Mouse (Mus musculus) midbrain, postnatal 0 days (tissue): ENCODE measurements at regions not wholly inside any gene's neighbourhood (a gene's known extent, or its start where the extent isn't known, plus 50 kb on each side); places are given as distances from the start of the nearest gene placed in this dataset.

Experiments
- ATAC-seq: fragments of 200-750 bp; cut with Nextera tagmentation; 2 replicates; pipeline ENCODE4 v1.8.0; 2017; ENCODE audit warnings: moderate number of reproducible peaks, mild to moderate bottlenecking, moderate TSS enrichment, moderate library complexity; ENCODE audit not compliant: low FRiP score
- DNase-seq: peaks from one replicate; pipeline ENCODE4 v3.0.0-alpha.2; 2015; ENCODE audit warnings: low spot score
- H3K27ac ChIP-seq: fragments of 300-500 bp; sonication (generic); 2 replicates; pipeline ENCODE4 v1.5.1; 2014; ENCODE audit warnings: low read depth, mild to moderate bottlenecking, low read length, mixed read lengths
- H3K27me3 ChIP-seq: fragments of 300-500 bp; sonication (generic); 2 replicates; pipeline ENCODE4 v1.6.1; 2014; ENCODE audit warnings: low read length, control low read depth, mixed read lengths; ENCODE audit not compliant: insufficient read depth
- H3K36me3 ChIP-seq: fragments of 300-500 bp; sonication (generic); 2 replicates; pipeline ENCODE4 v1.6.1; 2014; ENCODE audit warnings: low read length, control low read depth, mixed read lengths; ENCODE audit not compliant: insufficient read depth
- H3K4me1 ChIP-seq: fragments of 300-500 bp; sonication (generic); 2 replicates; pipeline ENCODE4 v1.6.1; 2014; ENCODE audit warnings: mild to moderate bottlenecking, control low read depth, antibody characterized with exemption, low read length, mixed read lengths; ENCODE audit not compliant: insufficient read depth
- H3K4me2 ChIP-seq: fragments of 300-500 bp; sonication (generic); 2 replicates; pipeline ENCODE4 v1.6.1; 2014; ENCODE audit warnings: low read depth, mild to moderate bottlenecking, low read length, mixed read lengths; ENCODE audit not compliant: poor library complexity, severe bottlenecking
- H3K4me3 ChIP-seq: fragments of 300-500 bp; sonication (generic); 2 replicates; pipeline ENCODE4 v1.5.1; 2014; ENCODE audit warnings: low read depth, mild to moderate bottlenecking, low read length, moderate library complexity
- H3K9ac ChIP-seq: fragments of 300-500 bp; sonication (generic); replicated peaks from 2 replicates; pipeline ENCODE4 v1.6.1; 2014; ENCODE audit warnings: mild to moderate bottlenecking, low read length, moderate library complexity, mixed read lengths; ENCODE audit not compliant: poor library complexity, severe bottlenecking
- H3K9me3 ChIP-seq: fragments of 300-500 bp; sonication (generic); 2 replicates; pipeline ENCODE4 v1.6.1; 2016; ENCODE audit warnings: low read length, control low read depth
- CTCF ChIP-seq: IDR thresholded peaks from 2 replicates; pipeline ENCODE4 v1.5.1; 2016; ENCODE audit warnings: antibody characterized with exemption, mild to moderate bottlenecking
- WGBS: fragments of 180-500 bp; shearing (Covaris S2); extraction: QIAGEN DNeasy Blood & Tissue Kit; methylation state at CpG from one replicate; pipeline ENCODE4 v1.1.7; 2014; 5-methylcytosine and 5-hydroxymethylcytosine counted together

DNA sequence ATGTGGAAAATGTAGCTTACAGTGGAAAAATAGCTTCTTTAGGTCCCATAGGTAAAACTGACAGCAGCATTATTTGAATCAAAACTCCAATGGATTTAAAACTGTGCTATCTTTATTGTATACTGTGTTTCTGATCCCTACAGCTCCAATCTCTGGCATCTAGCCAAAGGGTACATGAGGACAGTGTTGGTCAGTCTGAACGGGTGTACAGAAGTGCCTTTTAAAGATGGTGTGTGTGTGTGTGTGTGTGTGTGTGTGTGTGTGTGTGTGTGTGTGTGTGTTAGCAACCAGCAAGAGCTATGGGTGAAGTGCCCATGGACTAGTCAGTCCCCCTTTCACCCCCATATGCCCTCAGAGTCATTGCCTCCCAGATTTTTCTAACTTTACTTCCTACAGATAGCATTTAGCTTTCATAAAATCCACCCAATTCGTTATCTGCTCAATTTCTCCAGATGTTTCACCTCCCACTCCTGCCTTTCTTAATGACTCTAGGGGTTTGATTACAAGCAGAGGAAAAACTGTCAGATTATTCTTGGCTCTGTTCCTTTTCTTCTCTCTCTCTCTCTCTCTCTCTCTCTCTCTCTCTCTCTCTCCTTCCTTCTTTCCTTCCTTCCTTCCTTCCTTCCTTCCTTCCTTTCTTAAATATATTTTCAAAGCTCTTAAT, 404.8 kb downstream of the Inhba start:
- no peaks in the 10 kb centered on the region for H3K9me3 ChIP-seq
- 51% methylated on average over 2 of the region's 2 CpGs for WGBS
- no peaks in the 10 kb centered on the region for H3K27me3 ChIP-seq
- H3K27ac ChIP-seq = no peak overlapping the region
- no peak for DNase-seq
- no peak overlapping the region for H3K9ac ChIP-seq
- H3K4me1 ChIP-seq = no peaks in the 10 kb centered on the region
- H3K4me3 ChIP-seq = no peak overlapping the region
- ATAC-seq = no peak
- H3K4me2 ChIP-seq = no peak overlapping the region
- no peak for TF ChIP-seq CTCF
- no peaks in the 10 kb centered on the region for H3K36me3 ChIP-seq

DNA sequence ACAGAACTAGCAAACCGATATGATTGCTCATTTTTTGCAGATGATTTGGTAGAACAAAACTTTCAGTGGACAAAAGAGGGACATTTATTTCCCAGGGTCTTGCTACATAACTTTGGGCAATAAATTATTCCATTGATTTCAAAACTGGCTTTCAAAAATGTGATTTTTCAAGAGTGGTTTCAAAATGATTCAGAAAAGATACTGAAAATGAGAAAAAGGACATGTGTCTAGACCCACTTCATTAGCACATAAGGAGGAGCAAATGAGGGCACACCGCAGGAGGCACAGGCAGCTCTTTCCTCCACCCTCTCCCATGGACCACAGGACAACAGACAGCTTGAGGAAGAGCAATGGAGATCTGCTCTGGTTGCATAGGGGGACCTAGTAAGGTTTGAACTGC, 412.5 kb downstream of the Inhba start:
- Histone ChIP-seq H3K9ac (no peak overlapping the region), H3K27ac (no peak overlapping the region), H3K27me3 (no peaks in the 10 kb centered on the region), H3K4me2 (no peak overlapping the region), H3K9me3 (no peaks in the 10 kb centered on the region), H3K4me1 (no peaks in the 10 kb centered on the region), H3K4me3 (no peak overlapping the region), H3K36me3 (no peaks in the 10 kb centered on the region)
- TF ChIP-seq CTCF = no peak
- DNase-seq (no peak), ATAC-seq (no peak)
- 87% methylated on average over 2 of the region's 2 CpGs for WGBS

GRCm38 (mm10) chr13:16435436-16435835, 423.8 kb downstream of the Inhba start:
- no peaks in the 10 kb centered on the region for H3K27me3 ChIP-seq
- H3K36me3 ChIP-seq = no peaks in the 10 kb centered on the region
- no peak overlapping the region for H3K9ac ChIP-seq
- no peaks in the 10 kb centered on the region for H3K9me3 ChIP-seq
- WGBS = 84% methylated on average over 2 of the region's 2 CpGs
- H3K27ac ChIP-seq = no peak overlapping the region
- no peaks in the 10 kb centered on the region for H3K4me1 ChIP-seq
- no peak for TF ChIP-seq CTCF
- ATAC-seq = no peak
- DNase-seq = peak; percentile 1
- H3K4me2 ChIP-seq = no peak overlapping the region
- no peak overlapping the region for H3K4me3 ChIP-seq

DNA sequence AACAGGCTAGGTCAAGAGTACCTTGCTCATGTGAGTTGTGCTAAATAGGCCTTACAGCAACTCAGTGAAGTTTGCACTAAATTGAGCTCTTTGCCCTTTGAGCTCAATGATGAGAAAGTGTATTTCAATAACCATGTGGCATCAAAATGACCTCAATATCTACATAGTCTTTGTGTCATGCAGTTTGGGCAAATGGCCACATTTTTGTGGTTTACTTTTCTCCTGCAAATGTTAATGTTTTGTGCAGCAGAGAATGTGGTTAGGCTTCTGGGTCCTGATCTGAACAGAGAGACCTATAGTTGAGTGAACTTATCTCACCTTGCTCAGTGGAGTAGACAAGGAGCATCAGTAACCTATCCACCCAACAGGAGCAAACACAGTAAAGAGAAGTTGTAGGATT, 441.6 kb downstream of the Inhba start:
- Histone ChIP-seq H3K4me2 (no peak overlapping the region), H3K27me3 (no peaks in the 10 kb centered on the region), H3K27ac (no peak overlapping the region), H3K9ac (no peak overlapping the region), H3K9me3 (no peaks in the 10 kb centered on the region), H3K36me3 (no peaks in the 10 kb centered on the region), H3K4me3 (no peak overlapping the region), H3K4me1 (no peaks in the 10 kb centered on the region)
- ATAC-seq (no peak), DNase-seq (no peak)
- TF ChIP-seq CTCF = no peak

- ATAC-seq (no peak), DNase-seq (no peak)
- no peak overlapping the region for H3K27ac ChIP-seq
- no peak for TF ChIP-seq CTCF
- H3K4me1 ChIP-seq = no peaks in the 10 kb centered on the region
- H3K9me3 ChIP-seq = no peaks in the 10 kb centered on the region
- no peaks in the 10 kb centered on the region for H3K36me3 ChIP-seq
- H3K4me2 ChIP-seq = no peak overlapping the region
- 83% methylated on average over 2 of the region's 2 CpGs for whole genome bisulfite sequencing
- no peak overlapping the region for H3K9ac ChIP-seq
- no peaks in the 10 kb centered on the region for H3K27me3 ChIP-seq
- no peak overlapping the region for H3K4me3 ChIP-seq
These were observed 448.1 kb downstream of the Inhba start for GRCm38 (mm10) chr13:16459743-16460142.

GRCm38 (mm10) chr13:16461681-16462080, 450.0 kb downstream of the Inhba start:
- H3K9ac ChIP-seq = no peak overlapping the region
- H3K4me3 ChIP-seq = no peak overlapping the region
- no peaks in the 10 kb centered on the region for H3K4me1 ChIP-seq
- H3K4me2 ChIP-seq = no peak overlapping the region
- no peak for DNase-seq
- no peaks in the 10 kb centered on the region for H3K36me3 ChIP-seq
- WGBS = 93% methylated on average over 2 of the region's 2 CpGs
- no peak overlapping the region for H3K27ac ChIP-seq
- no peaks in the 10 kb centered on the region for H3K9me3 ChIP-seq
- no peak for TF ChIP-seq CTCF
- no peaks in the 10 kb centered on the region for H3K27me3 ChIP-seq
- ATAC-seq = no peak
